Mouse (Mus musculus) retina, postnatal 7 days (tissue): ENCODE measurements around the gene Usp48.
A peak's percentile ranks its signal among the peaks of the same experiment; 100 is the strongest.
"Not testable (repeated sequence)": the region's sequence is repeated elsewhere in the genome, so short reads cannot be mapped to it uniquely, and the experiment has no call there.

Source experiments
- DNase-seq: peaks from one replicate; pipeline ENCODE4 v3.0.0-alpha.2; 2012; ENCODE audit warnings: low read depth, low spot score

Usp48 gene

GRCm38 (mm10) chr4:137593601-137594495 is at the start of gene Usp48:
Gene Usp48, plus strand, starts transcription at chr4:137593755.
- peak; percentile 98 for DNase-seq

GRCm38 (mm10) chr4:137545568-137545967 is 48.0 kb upstream of the Usp48 start:
- DNase-seq = no peak

GRCm38 (mm10) chr4:137546003-137546525 is 47.5 kb upstream of the Usp48 start:
- DNase-seq = peak; percentile 13

- DNase-seq = no peak
Measured at GRCm38 (mm10) chr4:137553466-137553865, 40.1 kb upstream of the Usp48 start.

- DNase-seq = no peak
Measured at GRCm38 (mm10) chr4:137556673-137557210, 36.8 kb upstream of the Usp48 start.

GRCm38 (mm10) chr4:137569873-137570272 is 23.7 kb upstream of the Usp48 start:
- DNase-seq = no peak

GRCm38 (mm10) chr4:137574469-137574868 is 19.1 kb upstream of the Usp48 start, which contains the start of gene Ldlrad2:
Gene Ldlrad2, minus strand, starts transcription at chr4:137574569.
- DNase-seq = no peak

- DNase-seq = no peak
Measured at GRCm38 (mm10) chr4:137577486-137577885, 16.1 kb upstream of the Usp48 start.

GRCm38 (mm10) chr4:137578181-137578845 is 15.2 kb upstream of the Usp48 start:
- peak; percentile 34 for DNase-seq

- no peak for DNase-seq
Measured at GRCm38 (mm10) chr4:137579789-137580188, 13.8 kb upstream of the Usp48 start.

- DNase-seq = no peak
Measured at GRCm38 (mm10) chr4:137580299-137580698, 13.3 kb upstream of the Usp48 start.

- DNase-seq = no peak
Measured at GRCm38 (mm10) chr4:137581815-137582214, 11.7 kb upstream of the Usp48 start.

GRCm38 (mm10) chr4:137589095-137589494 is 4.5 kb upstream of the Usp48 start:
- not testable (repeated sequence) for DNase-seq

- DNase-seq = no peak
Measured at GRCm38 (mm10) chr4:137589586-137589985, 4.0 kb upstream of the Usp48 start.

- no peak for DNase-seq
Measured at GRCm38 (mm10) chr4:137590961-137591360, 2.6 kb upstream of the Usp48 start.

- no peak for DNase-seq
Measured at GRCm38 (mm10) chr4:137594496-137595270, 1.1 kb downstream of the Usp48 start.

- DNase-seq = no peak
Measured at GRCm38 (mm10) chr4:137597098-137597630, 3.6 kb downstream of the Usp48 start.

- DNase-seq = no peak
Measured at GRCm38 (mm10) chr4:137598577-137598976, 5.0 kb downstream of the Usp48 start.

- no peak for DNase-seq
Measured at GRCm38 (mm10) chr4:137603449-137604171, 10.1 kb downstream of the Usp48 start.

GRCm38 (mm10) chr4:137607023-137607422 is 13.5 kb downstream of the Usp48 start:
- no peak for DNase-seq
